Mouse (Mus musculus) forebrain, embryonic 13.5 days (tissue): Measurements from ENCODE around the gene Acp5. TPM values are rescaled to one million over a fixed set of nuclear protein-coding genes. Genes with fewer than 3 reads are reported as not detected.

Source experiments
- ATAC-seq: fragments of 200-750 bp; cut with Nextera tagmentation; 2 replicates; pipeline ENCODE4 v1.8.0; 2017
- H3K27ac ChIP-seq: fragments of 300-500 bp; sonication (generic); 2 replicates; pipeline ENCODE4 v1.5.1; 2015; ENCODE audit warnings: inconsistent platforms, mild to moderate bottlenecking, moderate library complexity
- H3K27me3 ChIP-seq: fragments of 300-500 bp; sonication (generic); 2 replicates; pipeline ENCODE4 v1.6.1; 2015; ENCODE audit warnings: mild to moderate bottlenecking, inconsistent platforms
- H3K36me3 ChIP-seq: fragments of 300-500 bp; sonication (generic); 2 replicates; pipeline ENCODE4 v1.6.1; 2015; ENCODE audit warnings: mild to moderate bottlenecking, inconsistent platforms; ENCODE audit not compliant: poor library complexity, severe bottlenecking
- H3K4me1 ChIP-seq: fragments of 300-500 bp; sonication (generic); 2 replicates; pipeline ENCODE4 v1.6.1; 2015; ENCODE audit warnings: inconsistent platforms
- H3K4me2 ChIP-seq: fragments of 300-500 bp; sonication (generic); 2 replicates; pipeline ENCODE4 v1.6.1; 2015; ENCODE audit warnings: inconsistent platforms, mild to moderate bottlenecking, moderate library complexity
- H3K4me3 ChIP-seq: fragments of 300-500 bp; sonication (generic); 2 replicates; pipeline ENCODE4 v1.5.1; 2015; ENCODE audit warnings: mild to moderate bottlenecking, inconsistent platforms
- H3K9ac ChIP-seq: fragments of 300-500 bp; sonication (generic); 2 replicates; pipeline ENCODE4 v1.6.1; 2015; ENCODE audit warnings: mild to moderate bottlenecking, inconsistent platforms
- H3K9me3 ChIP-seq: fragments of 300-500 bp; sonication (generic); replicated peaks from 2 replicates; pipeline ENCODE4 v1.6.1; 2016; ENCODE audit warnings: inconsistent platforms
- WGBS: fragments of 180-500 bp; shearing (Covaris S2); methylation state at CpG from one replicate; pipeline ENCODE4 v1.1.7; 2015; 5-methylcytosine and 5-hydroxymethylcytosine counted together
- polyA plus RNA-seq: library from polyadenylated mRNA; unstranded; fragments of >200 nt; fragmentation: Nextera tagmentation; extraction: Ambion mirVana; gene quantifications from 2 replicates; pipeline ENCODE4 v1.2.1, GENCODE M21; 2015

Gene Acp5
- polyA plus RNA-seq, 1 experiment from 2014 or later: 0.81 TPM

DNA sequence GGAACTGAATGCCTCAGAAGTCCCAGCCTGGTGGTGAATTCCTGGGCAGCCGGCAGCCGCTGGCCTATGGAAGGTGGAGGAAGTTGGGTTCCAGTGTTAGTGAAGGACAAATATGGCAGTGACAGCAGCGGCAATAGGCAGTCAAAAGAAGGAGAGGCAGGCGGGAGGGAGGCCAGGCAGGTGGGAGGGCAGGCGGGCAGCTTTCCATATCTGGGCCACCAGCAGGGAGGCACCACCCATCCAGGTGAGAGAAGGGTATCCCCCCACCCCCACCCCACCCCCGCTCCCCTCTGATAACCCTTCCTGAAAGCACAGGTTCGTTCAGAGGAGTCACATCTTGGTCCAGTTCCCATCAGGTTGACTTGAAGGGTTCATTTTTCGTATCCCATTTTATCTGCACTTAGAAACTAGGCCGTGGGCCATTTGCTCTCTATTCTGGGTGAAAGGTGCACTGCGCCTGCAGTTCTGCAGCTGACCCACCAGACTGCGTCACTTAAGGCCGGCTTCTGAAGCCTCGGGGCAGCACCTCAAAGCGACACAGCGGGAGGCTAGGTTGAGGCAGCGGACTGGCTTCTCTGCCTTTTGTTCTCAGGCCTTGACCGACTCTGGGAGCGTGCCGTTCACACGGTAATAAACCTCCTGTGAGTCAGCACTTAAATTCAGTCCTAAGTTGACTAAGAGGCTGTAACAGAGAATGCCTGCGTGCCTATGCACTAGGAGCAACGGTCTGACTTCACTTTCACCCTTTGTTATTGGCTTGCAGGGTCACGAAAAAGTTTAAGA is 1.4 kb upstream of the Acp5 start:
- H3K36me3 ChIP-seq: no peaks in the 10 kb centered on the region
- H3K4me2 ChIP-seq: no peak overlapping the region
- H3K27me3 ChIP-seq: peaks cover 10% of the 10 kb centered on the region
- whole genome bisulfite sequencing: 9% methylated on average over 23 of the region's 23 CpGs
- no peak overlapping the region for H3K27ac ChIP-seq
- H3K9ac ChIP-seq: no peak overlapping the region
- no peaks in the 10 kb centered on the region for H3K9me3 ChIP-seq
- H3K4me1 ChIP-seq: peaks cover 4% of the 10 kb centered on the region; the same call in 1 of the 2 replicates
- no peak for ATAC-seq
- H3K4me3 ChIP-seq: no peak overlapping the region

DNA sequence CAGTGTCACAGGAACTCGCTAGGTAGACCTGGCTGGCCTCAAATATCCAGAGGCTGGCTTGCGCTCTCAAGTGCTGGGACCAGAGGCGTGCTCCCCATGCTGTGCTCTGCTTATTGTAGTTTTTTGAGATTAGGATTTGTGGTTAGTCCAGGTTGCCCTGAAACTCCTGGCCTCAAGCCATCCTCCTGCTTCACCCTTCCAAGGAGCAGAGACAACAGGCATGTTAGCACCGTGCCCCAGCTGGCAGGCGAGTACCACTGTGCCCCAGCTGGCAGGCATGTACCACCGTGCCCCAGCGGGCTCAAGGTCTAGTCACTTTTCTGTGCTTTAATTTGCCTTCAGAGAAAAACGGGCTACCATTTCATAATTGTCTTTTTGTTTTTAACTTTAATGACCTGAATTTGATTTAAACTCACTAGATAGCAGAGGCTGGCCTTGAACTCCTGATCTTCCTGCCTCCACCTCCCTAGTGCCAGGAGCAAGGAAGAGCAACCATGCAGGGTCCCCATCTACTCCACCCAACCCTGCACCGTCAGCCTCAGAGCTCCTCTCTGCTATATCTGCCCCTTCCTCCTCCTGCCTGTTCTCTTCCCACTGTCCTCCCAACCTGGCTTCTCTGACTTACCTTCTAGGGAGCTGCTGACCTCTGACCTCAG is 395 bp downstream of the Acp5 start:
- 80% methylated on average over 9 of the region's 9 CpGs for WGBS

DNA sequence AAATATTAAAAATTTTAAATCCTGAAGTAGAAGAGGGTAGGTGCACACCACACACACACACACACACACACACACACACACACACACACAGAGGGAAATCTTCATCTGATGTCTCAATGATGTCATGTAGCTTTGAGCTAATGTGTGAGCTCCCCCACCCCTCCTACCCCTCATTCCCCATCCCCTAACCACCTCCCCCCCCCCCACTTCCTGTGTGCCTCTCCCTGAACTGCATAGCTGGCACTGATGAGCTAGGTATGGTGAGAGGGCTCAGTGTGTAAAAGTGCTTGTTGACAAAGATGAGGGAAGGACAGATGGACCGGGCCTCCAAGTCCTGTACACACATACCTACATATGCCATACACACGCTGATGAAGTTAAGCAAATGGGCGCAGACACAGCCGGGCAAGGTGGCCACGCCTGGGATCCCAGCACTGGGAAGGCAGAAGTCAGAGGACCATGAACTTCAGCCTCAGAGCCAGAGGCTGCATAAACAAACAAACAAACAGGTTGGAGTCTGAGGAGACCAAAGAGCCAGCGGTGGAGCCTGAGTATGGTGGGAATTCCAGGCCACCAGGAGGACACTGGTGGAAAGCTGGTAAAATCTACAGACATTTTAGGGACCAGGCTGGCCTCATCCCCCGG is 1.1 kb downstream of the Acp5 start:
- Histone ChIP-seq H3K27me3 (peaks cover 33% of the 10 kb centered on the region), H3K9me3 (no peaks in the 10 kb centered on the region), H3K36me3 (no peaks in the 10 kb centered on the region), H3K9ac (no peak overlapping the region), H3K27ac (no peak overlapping the region), H3K4me2 (no peak overlapping the region), H3K4me1 (peaks cover 4% of the 10 kb centered on the region; the same call in 1 of the 2 replicates), H3K4me3 (no peak overlapping the region)
- no peak for ATAC-seq
- WGBS: 90% methylated on average over 7 of the region's 7 CpGs

More for the DNA sequence above, 395 bp downstream of the Acp5 start:
- H3K4me1 ChIP-seq: peaks cover 4% of the 10 kb centered on the region; the same call in 1 of the 2 replicates
- no peak overlapping the region for H3K4me2 ChIP-seq
- no peak overlapping the region for H3K4me3 ChIP-seq
- H3K36me3 ChIP-seq: no peaks in the 10 kb centered on the region
- H3K9ac ChIP-seq: no peak overlapping the region
- no peaks in the 10 kb centered on the region for H3K9me3 ChIP-seq
- H3K27me3 ChIP-seq: peaks cover 28% of the 10 kb centered on the region
- ATAC-seq: no peak
- no peak overlapping the region for H3K27ac ChIP-seq

DNA sequence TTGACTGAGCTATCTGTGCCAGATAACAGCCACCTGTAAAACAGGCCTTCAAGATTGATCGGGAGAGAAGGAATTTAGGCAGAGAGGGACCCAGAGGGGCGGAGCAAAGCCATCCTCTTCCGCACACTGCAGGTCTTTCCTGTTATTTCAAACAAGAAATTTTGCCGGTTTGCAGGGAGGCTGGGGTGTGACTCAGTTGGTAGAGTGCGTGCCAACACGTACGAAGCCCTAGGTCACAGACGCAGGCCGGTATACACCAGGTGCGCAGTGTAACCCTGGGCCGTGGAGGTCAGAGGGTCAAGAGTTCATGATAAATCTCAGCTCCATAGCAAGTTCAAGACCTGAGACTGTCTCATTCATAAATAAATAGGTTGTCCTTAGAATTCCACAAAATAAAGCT is 3.3 kb downstream of the Acp5 start:
- no peak overlapping the region for H3K27ac ChIP-seq
- H3K4me2 ChIP-seq: 0 out of 2 replicates have a peak overlapping the region, but pooled peaks have one; percentile 39
- ATAC-seq: no peak
- H3K4me1 ChIP-seq: peaks cover 3% of the 10 kb centered on the region; the same call in 1 of the 2 replicates
- no peak overlapping the region for H3K4me3 ChIP-seq
- no peaks in the 10 kb centered on the region for H3K9me3 ChIP-seq
- 62% methylated on average over 11 of the region's 11 CpGs for WGBS
- no peak overlapping the region for H3K9ac ChIP-seq
- no peaks in the 10 kb centered on the region for H3K36me3 ChIP-seq
- H3K27me3 ChIP-seq: peaks cover 37% of the 10 kb centered on the region

DNA sequence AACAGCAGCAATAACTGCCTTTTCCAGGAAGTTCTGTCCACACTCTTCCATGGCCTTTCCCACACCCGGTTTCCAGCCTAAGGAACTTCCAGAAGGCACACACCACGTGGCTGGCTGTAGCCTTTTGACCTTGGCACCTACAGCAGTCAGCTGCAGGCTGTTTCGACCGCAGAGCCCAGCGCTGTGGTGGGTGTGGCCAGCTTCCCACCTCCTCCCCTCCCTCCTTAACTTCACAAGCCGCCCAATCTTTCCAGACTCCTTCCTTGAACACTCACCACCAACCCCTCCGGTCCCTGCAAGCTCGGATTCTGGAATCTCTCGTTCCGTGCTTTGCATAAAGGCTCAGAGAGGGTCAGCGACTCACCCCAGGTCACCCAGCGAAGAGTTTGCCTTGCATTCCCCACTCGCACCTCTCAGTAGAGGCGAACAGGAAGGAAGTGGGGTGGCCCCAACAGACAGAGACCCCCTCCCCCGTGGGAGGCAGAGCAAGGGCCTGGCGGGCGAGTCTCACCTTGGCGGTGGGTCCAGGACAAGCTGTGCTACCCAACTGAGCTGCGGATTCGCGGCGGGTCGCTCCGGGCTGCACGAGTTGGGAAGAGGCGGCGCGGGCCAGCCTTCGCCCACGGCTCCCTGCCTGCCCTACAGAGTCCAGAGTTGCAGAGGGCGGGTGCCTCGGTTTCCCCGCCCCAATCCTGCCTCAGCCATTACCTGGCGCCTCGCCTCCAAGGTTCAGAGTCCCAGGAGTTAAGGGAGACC is 4.1 kb downstream of the Acp5 start:
- WGBS: 3% methylated on average over 32 of the region's 35 CpGs
- peak overlapping the region; percentile 5; the same call in 1 of the 2 replicates for H3K4me3 ChIP-seq
- H3K4me2 ChIP-seq: peak overlapping the region; percentile 39
- no peaks in the 10 kb centered on the region for H3K9me3 ChIP-seq
- H3K9ac ChIP-seq: peak overlapping the region; percentile 23; the same call in 1 of the 2 replicates
- H3K4me1 ChIP-seq: no peaks in the 10 kb centered on the region
- ATAC-seq: no peak
- peaks cover 37% of the 10 kb centered on the region for H3K27me3 ChIP-seq
- H3K36me3 ChIP-seq: no peaks in the 10 kb centered on the region
- H3K27ac ChIP-seq: no peak overlapping the region

DNA sequence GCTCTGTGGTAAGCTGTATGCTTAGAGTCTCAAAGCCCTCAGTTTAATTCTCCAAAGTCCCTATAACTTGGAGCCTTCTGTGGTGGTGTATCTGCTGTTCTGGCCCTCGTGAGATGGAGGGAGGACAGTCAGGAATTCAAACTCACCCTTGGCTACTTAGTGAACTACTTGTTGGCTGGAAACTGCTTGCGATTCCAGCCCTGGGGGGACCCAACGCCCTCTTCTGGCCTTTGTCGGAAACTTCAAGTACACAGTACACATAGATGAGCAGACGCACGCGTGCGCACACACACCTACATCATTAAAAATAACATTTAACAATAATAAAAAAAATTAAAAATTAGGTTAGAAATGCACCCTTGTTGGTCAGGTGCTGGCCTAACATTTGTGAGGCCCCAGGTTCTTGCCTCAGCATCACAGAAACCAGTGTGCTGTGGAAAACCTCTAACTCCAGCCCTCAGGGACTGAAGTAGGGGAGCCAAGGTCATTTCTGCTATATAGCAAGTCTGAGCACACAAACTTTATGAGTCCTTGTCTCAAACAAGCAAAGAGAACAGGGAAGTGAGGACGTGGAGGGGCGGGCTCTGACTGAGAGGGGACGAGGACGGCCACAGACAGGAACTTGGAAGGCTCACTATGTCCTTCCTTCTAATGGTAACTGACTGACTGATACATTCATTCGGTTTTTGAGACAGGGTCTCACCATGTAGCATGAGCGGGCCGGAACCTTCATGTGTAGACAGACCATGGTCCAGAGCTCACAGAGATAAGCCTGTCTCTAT is 10.1 kb downstream of the Acp5 start:
- H3K27ac ChIP-seq: no peak overlapping the region
- no peaks in the 10 kb centered on the region for H3K9me3 ChIP-seq
- no peaks in the 10 kb centered on the region for H3K36me3 ChIP-seq
- H3K4me3 ChIP-seq: no peak overlapping the region
- WGBS: 92% methylated on average over 15 of the region's 15 CpGs
- H3K9ac ChIP-seq: no peak overlapping the region
- peaks cover 12% of the 10 kb centered on the region; the same call in 1 of the 2 replicates for H3K27me3 ChIP-seq
- no peaks in the 10 kb centered on the region for H3K4me1 ChIP-seq
- no peak for ATAC-seq
- H3K4me2 ChIP-seq: no peak overlapping the region

DNA sequence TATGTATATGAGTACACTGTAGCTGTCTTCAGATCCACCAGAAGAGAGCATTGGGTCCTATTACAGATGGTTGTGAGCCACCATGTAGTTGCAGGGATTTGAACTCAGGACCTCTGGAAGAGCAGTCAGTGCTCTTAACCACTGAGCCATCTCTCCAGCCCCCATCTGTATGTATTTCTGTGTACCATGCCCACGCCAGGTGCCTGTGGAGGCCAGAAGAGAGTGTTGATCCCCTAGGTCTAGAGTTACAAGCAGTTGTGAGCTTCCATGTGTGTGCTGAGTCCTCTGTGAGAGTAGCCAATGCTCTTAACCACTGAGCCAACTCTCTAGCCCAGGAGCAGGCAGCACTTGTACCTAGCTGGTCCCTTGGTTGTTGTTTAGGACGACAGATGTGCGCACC is 11.3 kb downstream of the Acp5 start:
- Histone ChIP-seq H3K36me3 (no peaks in the 10 kb centered on the region), H3K27me3 (peaks cover 8% of the 10 kb centered on the region; the same call in 1 of the 2 replicates), H3K4me2 (no peak overlapping the region), H3K9me3 (no peaks in the 10 kb centered on the region), H3K9ac (no peak overlapping the region), H3K4me1 (no peaks in the 10 kb centered on the region), H3K4me3 (no peak overlapping the region), H3K27ac (no peak overlapping the region)
- 89% methylated on average over 3 of the region's 3 CpGs for WGBS
- ATAC-seq: no peak

DNA sequence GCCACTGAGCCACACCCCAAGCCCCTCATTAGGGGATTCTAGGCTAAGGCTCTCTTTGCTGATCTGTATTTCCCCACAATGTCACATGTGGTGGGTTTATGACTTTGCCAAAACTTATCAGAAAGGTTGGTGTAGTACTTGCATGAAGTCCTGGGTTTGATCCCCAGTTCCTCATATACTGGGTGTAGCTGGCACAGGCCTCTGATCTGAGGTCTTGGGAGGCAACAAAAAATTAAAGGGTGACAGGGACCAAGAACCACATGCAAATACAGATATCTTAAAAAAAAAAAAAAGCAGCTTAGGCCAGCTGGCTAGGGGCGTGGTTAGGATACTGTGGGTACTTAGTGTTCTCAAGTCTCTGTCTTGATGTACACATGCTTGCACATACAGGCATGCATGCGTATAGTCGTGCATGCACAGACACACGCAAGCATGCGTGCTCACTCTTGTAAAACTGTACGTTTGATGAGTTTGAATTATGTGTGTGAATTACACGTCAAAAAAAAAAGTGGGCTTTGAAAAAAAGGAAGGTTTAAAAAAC is 12.4 kb downstream of the Acp5 start:
- 86% methylated on average over 7 of the region's 7 CpGs for WGBS
- Histone ChIP-seq H3K4me2 (no peak overlapping the region), H3K4me3 (no peak overlapping the region), H3K9me3 (no peaks in the 10 kb centered on the region), H3K36me3 (no peaks in the 10 kb centered on the region), H3K9ac (no peak overlapping the region), H3K27ac (no peak overlapping the region), H3K27me3 (peaks cover 5% of the 10 kb centered on the region; the same call in 1 of the 2 replicates), H3K4me1 (no peaks in the 10 kb centered on the region)
- no peak for ATAC-seq

DNA sequence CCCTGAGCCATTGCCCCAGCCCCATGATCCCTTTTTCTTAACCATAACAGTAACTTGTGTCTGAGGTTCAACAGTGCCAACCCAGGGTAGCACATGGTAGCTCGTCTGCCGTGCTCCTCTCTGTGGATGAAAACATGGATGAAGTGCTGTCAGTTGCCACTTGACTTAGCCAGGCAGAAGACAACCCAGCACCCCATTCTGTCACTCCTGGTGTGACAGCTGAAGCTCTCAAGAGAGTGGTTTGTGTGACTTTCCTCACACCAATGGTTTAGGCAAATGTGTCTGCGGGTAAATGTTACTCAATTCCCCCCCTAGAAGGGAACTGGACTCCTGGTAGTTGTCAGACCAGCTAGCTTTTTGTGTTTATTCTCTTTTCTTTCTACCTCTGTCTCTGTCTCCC is 13.5 kb downstream of the Acp5 start:
- Histone ChIP-seq H3K4me2 (no peak overlapping the region), H3K9ac (no peak overlapping the region), H3K4me1 (peaks cover 5% of the 10 kb centered on the region), H3K36me3 (no peaks in the 10 kb centered on the region), H3K9me3 (no peaks in the 10 kb centered on the region), H3K27ac (no peak overlapping the region), H3K4me3 (no peak overlapping the region), H3K27me3 (peaks cover 5% of the 10 kb centered on the region; the same call in 1 of the 2 replicates)
- WGBS: 79% methylated on average over 3 of the region's 3 CpGs
- no peak for ATAC-seq

DNA sequence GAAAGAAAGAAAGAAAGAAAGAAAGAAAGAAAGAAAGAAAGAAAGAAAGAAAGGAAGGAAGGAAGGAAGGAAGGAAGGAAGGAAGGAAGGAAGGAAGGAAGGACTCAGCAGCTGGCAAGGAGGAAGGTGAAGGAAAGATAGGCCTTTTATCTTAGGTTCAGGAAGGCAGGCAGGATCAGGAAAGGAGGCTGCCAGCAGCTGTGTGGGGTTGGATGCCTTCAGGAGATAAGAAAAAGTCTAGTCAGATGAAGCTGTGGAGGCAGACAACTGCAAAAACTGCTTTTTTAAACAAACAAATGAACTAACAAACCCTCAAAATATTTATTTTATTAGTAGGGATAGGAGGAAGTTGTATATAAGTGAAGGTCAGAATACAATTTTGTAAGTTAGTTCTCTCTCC is 14.0 kb downstream of the Acp5 start:
- H3K9me3 ChIP-seq: no peaks in the 10 kb centered on the region
- ATAC-seq: no peak
- no peak overlapping the region for H3K4me2 ChIP-seq
- H3K9ac ChIP-seq: no peak overlapping the region
- H3K4me1 ChIP-seq: peaks cover 5% of the 10 kb centered on the region
- H3K36me3 ChIP-seq: no peaks in the 10 kb centered on the region
- H3K27me3 ChIP-seq: peaks cover 5% of the 10 kb centered on the region; the same call in 1 of the 2 replicates
- H3K4me3 ChIP-seq: no peak overlapping the region
- no peak overlapping the region for H3K27ac ChIP-seq

DNA sequence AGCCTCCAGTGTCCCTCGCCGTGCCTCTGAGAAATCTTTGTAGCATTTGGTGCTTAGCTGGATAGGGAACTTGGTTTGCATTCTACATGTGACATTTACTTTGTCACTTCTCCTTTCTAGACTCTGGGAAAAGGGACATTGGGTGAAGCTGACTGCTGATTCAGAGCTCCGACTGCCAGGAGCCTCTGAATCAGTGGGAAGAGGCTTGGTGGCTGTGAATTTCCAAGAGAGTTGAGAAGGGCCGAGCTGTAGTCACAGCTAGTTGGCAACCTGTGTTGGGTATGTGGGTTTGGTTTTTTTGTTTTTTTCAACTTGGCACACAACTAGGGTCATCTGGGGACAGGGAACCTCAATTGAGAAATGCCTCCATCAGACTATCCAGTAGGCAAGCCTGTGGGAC is 16.0 kb downstream of the Acp5 start:
- H3K4me2 ChIP-seq: no peak overlapping the region
- no peak overlapping the region for H3K27ac ChIP-seq
- peaks cover 5% of the 10 kb centered on the region; the same call in 1 of the 2 replicates for H3K27me3 ChIP-seq
- H3K4me1 ChIP-seq: peaks cover 21% of the 10 kb centered on the region
- H3K4me3 ChIP-seq: no peak overlapping the region
- H3K9ac ChIP-seq: no peak overlapping the region
- ATAC-seq: no peak
- H3K36me3 ChIP-seq: no peaks in the 10 kb centered on the region
- H3K9me3 ChIP-seq: no peaks in the 10 kb centered on the region
- WGBS: 91% methylated on average over 4 of the region's 4 CpGs
